Mouse (Mus musculus): Measurements from ENCODE around the gene Dctn1.

GRCm38 (mm10) chr6:83134226-83134625 is 31.5 kb upstream of the Dctn1 start:
- TF ChIP-seq CTCF (IDR thresholded peaks at IDR 0.05; ENCODE audit: extremely low read depth, insufficient read depth, low read length), result no peak
- no peak for TF ChIP-seq POLR2A (IDR thresholded peaks at IDR 0.05; ENCODE audit: extremely low read depth, insufficient read depth, low read length)
